Mouse (Mus musculus): ENCODE measurements at regions not wholly inside any gene's neighbourhood (a gene's known extent, or its start where the extent isn't known, plus 50 kb on each side); places are given as distances from the start of the nearest gene placed in this dataset.

DNA sequence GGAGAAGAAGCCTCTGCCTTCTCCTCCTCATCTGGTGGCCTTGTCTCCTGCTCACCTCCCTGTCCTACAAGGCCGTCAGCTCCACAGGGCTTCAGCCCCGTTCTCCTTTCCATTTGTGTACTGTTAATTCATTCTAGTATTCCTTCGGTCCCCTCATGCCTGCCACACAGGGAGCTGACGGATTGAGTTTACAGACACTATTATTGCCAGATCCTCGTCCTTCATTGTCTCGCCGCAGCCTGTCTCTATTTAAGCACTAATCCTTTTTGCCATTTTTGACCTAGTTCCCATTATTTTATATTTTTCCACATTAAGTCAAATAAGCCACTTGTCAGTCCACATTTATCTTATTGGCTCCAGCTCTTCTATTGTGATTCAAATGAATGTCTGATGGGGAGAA, 64.2 kb upstream of the Cd180 start:
- TF ChIP-seq CTCF (conservative IDR thresholded peaks at IDR 0.05; ENCODE audit: insufficient read depth, insufficient read length, low read depth, low read length) (no peak), POLR2A (IDR thresholded peaks at IDR 0.05; ENCODE audit: low read depth, low read length) (no peak)

GRCm38 (mm10) chr13:102634236-102634957, 59.0 kb upstream of the Cd180 start:
- Histone ChIP-seq H3K4me3 (ENCODE audit: insufficient read depth, low read depth, low read length) (no peak overlapping the region), H3K36me3 (ENCODE audit: control insufficient read depth, insufficient read depth, low read length) (no peaks in the 10 kb centered on the region), H3K27me3 (replicated peaks; ENCODE audit: control insufficient read depth, insufficient read depth, low read length) (no peaks in the 10 kb centered on the region), H3K27ac (ENCODE audit: insufficient read depth, low read depth, low read length) (no peak overlapping the region), H3K4me1 (ENCODE audit: control insufficient read depth, insufficient read depth, low read length) (no peaks in the 10 kb centered on the region)
- 94% methylated on average over 10 of the region's 10 CpGs for WGBS
- DNase-seq, result no peak
- TF ChIP-seq POLR2A (IDR thresholded peaks at IDR 0.05; ENCODE audit: low read depth, low read length) (no peak), CTCF (conservative IDR thresholded peaks at IDR 0.05; ENCODE audit: insufficient read depth, insufficient read length, low read depth, low read length) (no peak)

More for the DNA sequence above, 64.2 kb upstream of the Cd180 start:
- Histone ChIP-seq H3K4me1 (ENCODE audit: control insufficient read depth, insufficient read depth, low read length) (peaks cover 16% of the 10 kb centered on the region), H3K27me3 (replicated peaks; ENCODE audit: control insufficient read depth, insufficient read depth, low read length) (no peaks in the 10 kb centered on the region), H3K27ac (ENCODE audit: insufficient read depth, low read depth, low read length) (no peak overlapping the region), H3K4me3 (ENCODE audit: insufficient read depth, low read depth, low read length) (no peak overlapping the region), H3K36me3 (ENCODE audit: control insufficient read depth, insufficient read depth, low read length) (no peaks in the 10 kb centered on the region)
- 92% methylated on average over 7 of the region's 7 CpGs for WGBS
- DNase-seq, result no peak

- no peak overlapping the region for H3K27ac ChIP-seq (ENCODE audit: insufficient read depth, low read depth, low read length)
- TF ChIP-seq POLR2A (IDR thresholded peaks at IDR 0.05; ENCODE audit: low read depth, low read length) (no peak), CTCF (conservative IDR thresholded peaks at IDR 0.05; ENCODE audit: insufficient read depth, insufficient read length, low read depth, low read length) (no peak)
- WGBS, result 89% methylated on average over 8 of the region's 8 CpGs
- no peaks in the 10 kb centered on the region for H3K36me3 ChIP-seq (ENCODE audit: control insufficient read depth, insufficient read depth, low read length)
- no peaks in the 10 kb centered on the region for H3K4me1 ChIP-seq (ENCODE audit: control insufficient read depth, insufficient read depth, low read length)
- DNase-seq, result no peak
- no peaks in the 10 kb centered on the region for H3K27me3 ChIP-seq (replicated peaks; ENCODE audit: control insufficient read depth, insufficient read depth, low read length)
- H3K4me3 ChIP-seq (ENCODE audit: insufficient read depth, low read depth, low read length), result no peak overlapping the region
Observed at GRCm38 (mm10) chr13:102636032-102636431, 57.3 kb upstream of the Cd180 start.

- Histone ChIP-seq H3K27me3 (replicated peaks; ENCODE audit: control insufficient read depth, insufficient read depth, low read length) (no peaks in the 10 kb centered on the region), H3K4me1 (ENCODE audit: control insufficient read depth, insufficient read depth, low read length) (no peaks in the 10 kb centered on the region), H3K36me3 (ENCODE audit: control insufficient read depth, insufficient read depth, low read length) (no peaks in the 10 kb centered on the region), H3K27ac (ENCODE audit: insufficient read depth, low read depth, low read length) (no peak overlapping the region), H3K4me3 (ENCODE audit: insufficient read depth, low read depth, low read length) (no peak overlapping the region)
- DNase-seq, result no peak
- 41% methylated on average over 5 of the region's 5 CpGs for WGBS
- TF ChIP-seq POLR2A (IDR thresholded peaks at IDR 0.05; ENCODE audit: low read depth, low read length), result no peak
- TF ChIP-seq CTCF (conservative IDR thresholded peaks at IDR 0.05; ENCODE audit: insufficient read depth, insufficient read length, low read depth, low read length), result no peak
Observed at GRCm38 (mm10) chr13:102637059-102637458, 56.3 kb upstream of the Cd180 start.

DNA sequence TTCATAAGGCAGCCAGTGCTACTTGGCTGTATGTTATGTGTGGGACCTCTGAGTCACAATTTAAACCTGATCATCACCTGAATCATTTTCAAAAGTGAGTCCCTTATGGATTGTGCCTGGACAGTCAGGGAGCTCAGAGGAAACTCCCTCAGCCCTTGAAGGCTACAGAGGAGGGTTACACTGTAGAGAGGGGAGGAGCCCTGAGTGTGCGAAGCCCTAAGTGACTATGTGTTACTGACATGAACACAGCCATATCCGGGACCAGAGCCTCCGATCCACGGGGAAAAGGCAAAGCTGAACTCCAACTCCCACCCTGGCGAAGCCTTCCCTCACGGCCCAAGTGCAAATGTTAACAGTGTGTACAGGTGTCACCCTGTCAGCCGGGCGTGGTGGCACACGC, 53.7 kb upstream of the Cd180 start:
- TF ChIP-seq CTCF (conservative IDR thresholded peaks at IDR 0.05; ENCODE audit: insufficient read depth, insufficient read length, low read depth, low read length) (no peak), POLR2A (IDR thresholded peaks at IDR 0.05; ENCODE audit: low read depth, low read length) (no peak)
- Histone ChIP-seq H3K36me3 (ENCODE audit: control insufficient read depth, insufficient read depth, low read length) (no peaks in the 10 kb centered on the region), H3K27ac (ENCODE audit: insufficient read depth, low read depth, low read length) (no peak overlapping the region), H3K27me3 (replicated peaks; ENCODE audit: control insufficient read depth, insufficient read depth, low read length) (no peaks in the 10 kb centered on the region), H3K4me1 (ENCODE audit: control insufficient read depth, insufficient read depth, low read length) (no peaks in the 10 kb centered on the region; the same call in 1 of the 2 replicates), H3K4me3 (ENCODE audit: insufficient read depth, low read depth, low read length) (no peak overlapping the region)
- 93% methylated on average over 9 of the region's 9 CpGs for WGBS
- DNase-seq, result no peak

DNA sequence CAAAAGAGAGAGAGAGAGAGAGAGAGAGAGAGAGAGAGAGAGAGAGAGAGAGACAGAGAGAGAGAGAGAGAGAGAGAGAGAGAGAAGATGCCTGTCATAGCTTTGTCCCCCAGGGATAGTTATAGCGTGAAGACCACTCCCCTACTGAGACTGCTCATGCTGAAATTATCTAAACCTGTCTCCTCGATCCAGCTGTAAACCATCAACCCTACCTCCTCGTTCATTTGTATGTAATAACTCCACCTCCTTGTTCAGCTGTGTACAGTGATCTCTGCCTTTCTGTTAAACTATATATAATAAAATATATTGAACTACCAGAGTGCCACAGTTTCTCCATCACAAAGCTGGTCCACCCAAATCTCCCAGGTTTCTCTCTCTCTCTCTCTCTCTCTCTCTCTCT, 53.2 kb upstream of the Cd180 start:
- DNase-seq, result no peak
- H3K27me3 ChIP-seq (replicated peaks; ENCODE audit: control insufficient read depth, insufficient read depth, low read length), result no peaks in the 10 kb centered on the region
- WGBS, result 56% methylated on average over 3 of the region's 3 CpGs
- TF ChIP-seq POLR2A (IDR thresholded peaks at IDR 0.05; ENCODE audit: low read depth, low read length) (no peak), CTCF (conservative IDR thresholded peaks at IDR 0.05; ENCODE audit: insufficient read depth, insufficient read length, low read depth, low read length) (no peak)
- H3K4me3 ChIP-seq (ENCODE audit: insufficient read depth, low read depth, low read length), result no peak overlapping the region
- no peaks in the 10 kb centered on the region for H3K36me3 ChIP-seq (ENCODE audit: control insufficient read depth, insufficient read depth, low read length)
- no peak overlapping the region for H3K27ac ChIP-seq (ENCODE audit: insufficient read depth, low read depth, low read length)
- H3K4me1 ChIP-seq (ENCODE audit: control insufficient read depth, insufficient read depth, low read length), result peaks cover under 1% of the 10 kb centered on the region; the same call in 1 of the 2 replicates
